Mouse (Mus musculus) spleen, adult 2 months (tissue): ENCODE measurements around the gene Rnf227.

Experiments used
- CTCF ChIP-seq: fragments of 200-500 bp; IDR thresholded peaks from 2 replicates; pipeline ENCODE4 v1.5.1; 2011; ENCODE audit warnings: mild to moderate bottlenecking, inconsistent platforms; ENCODE audit not compliant: insufficient read depth, insufficient read length, insufficient replicate concordance; ENCODE audit errors: extremely low read depth
- POLR2A ChIP-seq: fragments of 200-500 bp; IDR thresholded peaks from 2 replicates; pipeline ENCODE4 v1.6.1; 2011; ENCODE audit warnings: low read depth, low read length, inconsistent platforms

- TF ChIP-seq CTCF (no peak), POLR2A (no peak)
Measured at GRCm38 (mm10) chr11:69388680-69389079, 48.4 kb downstream of the Rnf227 start.
